Mouse (Mus musculus): ENCODE measurements around the gene Vasp.

Vasp gene

GRCm38 (mm10) chr7:19270509-19271237 is 944 bp downstream of the Vasp start:
- DNase-seq (ENCODE audit: low read depth, low spot score): no peak

- no peak for DNase-seq (ENCODE audit: low read depth, low spot score)
Observed at GRCm38 (mm10) chr7:19269721-19270441, 1.7 kb downstream of the Vasp start.

DNA sequence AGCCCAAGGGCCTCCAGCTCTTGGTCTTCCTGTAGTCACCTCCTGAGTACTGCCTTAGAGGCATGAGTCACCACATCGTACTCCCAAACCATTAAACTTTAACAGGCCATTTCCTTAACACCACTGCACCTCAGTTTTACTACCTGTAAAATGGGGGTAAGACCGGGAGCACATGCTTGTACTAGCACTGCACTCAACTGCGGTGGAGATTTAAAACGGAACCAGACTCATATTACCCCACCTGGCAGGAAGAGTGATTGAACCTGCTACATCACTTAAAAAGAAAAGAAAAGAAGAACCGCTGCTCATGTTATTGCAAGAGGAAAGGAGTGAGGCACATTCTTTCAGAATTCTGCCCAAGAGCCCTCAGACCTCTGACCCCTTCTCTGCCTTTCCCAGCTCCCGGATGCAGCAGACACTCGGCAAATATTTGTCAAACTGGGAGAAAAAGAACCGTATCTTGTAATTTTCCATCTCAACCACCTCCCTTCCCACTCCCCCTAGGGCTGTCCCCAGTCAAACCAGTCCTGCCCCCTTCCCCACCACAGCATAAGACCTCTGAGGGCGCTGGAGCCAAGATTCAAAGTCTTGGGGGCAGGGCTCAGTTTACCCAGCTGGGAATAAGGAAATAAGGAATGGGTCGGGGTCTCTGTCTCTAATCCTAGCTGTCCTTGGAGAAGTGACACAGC is 2.5 kb downstream of the Vasp start:
- no peak for DNase-seq (ENCODE audit: low read depth, low spot score)

GRCm38 (mm10) chr7:19267051-19267450 is 4.6 kb downstream of the Vasp start:
- no peak for DNase-seq (ENCODE audit: low read depth, low spot score)

GRCm38 (mm10) chr7:19265928-19266822 is 5.4 kb downstream of the Vasp start:
- DNase-seq (ENCODE audit: low read depth, low spot score): no peak

GRCm38 (mm10) chr7:19265147-19265546 is 6.5 kb downstream of the Vasp start:
- DNase-seq (ENCODE audit: low read depth, low spot score): no peak

- DNase-seq (ENCODE audit: low read depth, low spot score): no peak
Observed at GRCm38 (mm10) chr7:19258336-19258735, 13.3 kb downstream of the Vasp start.

GRCm38 (mm10) chr7:19257390-19258022 is 14.1 kb downstream of the Vasp start:
- peak; percentile 89 for DNase-seq (ENCODE audit: low read depth, low spot score)

DNA sequence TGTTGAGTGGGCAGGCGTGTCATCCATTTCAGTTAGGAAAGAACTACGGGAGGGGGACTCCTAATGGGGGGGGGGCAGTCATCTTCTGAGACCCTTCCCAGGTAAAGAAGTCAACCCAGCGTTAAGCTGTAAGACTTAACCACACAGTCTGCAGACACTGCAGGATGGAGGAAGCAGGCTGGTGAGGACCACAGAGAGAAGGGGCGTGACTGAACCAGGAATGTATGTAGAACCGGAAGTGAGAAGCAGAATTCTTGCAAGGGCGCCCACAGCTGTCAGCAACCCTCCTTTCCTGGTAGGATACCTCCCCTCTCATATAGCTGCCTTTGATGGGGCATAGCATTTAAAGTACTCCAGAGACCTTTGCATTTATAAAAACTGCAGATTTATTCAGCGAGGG is 15.1 kb downstream of the Vasp start:
- no peak for DNase-seq (ENCODE audit: low read depth, low spot score)

DNA sequence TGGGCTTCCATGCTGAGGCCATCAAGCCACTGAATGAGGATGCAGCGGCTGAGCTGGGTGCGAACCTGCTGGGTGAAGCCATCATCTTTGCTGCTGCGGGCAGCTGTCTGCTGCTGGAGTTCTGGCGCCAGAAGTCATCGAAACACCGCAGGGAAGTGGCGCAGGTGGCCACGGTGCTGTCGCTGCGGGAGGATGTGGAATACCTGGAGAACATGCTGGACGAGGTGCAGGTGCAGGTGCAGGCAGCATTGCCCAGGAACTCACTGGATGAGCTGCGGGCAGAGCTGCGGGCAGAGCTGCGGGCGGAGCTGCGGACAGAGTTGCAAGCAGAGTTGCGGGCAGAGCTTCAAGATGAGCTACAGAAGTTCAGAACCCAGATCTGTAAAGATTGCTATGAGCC is 16.2 kb downstream of the Vasp start:
- DNase-seq (ENCODE audit: low read depth, low spot score): no peak

GRCm38 (mm10) chr7:19253437-19253836 is 18.2 kb downstream of the Vasp start:
- no peak for DNase-seq (ENCODE audit: low read depth, low spot score)

DNA sequence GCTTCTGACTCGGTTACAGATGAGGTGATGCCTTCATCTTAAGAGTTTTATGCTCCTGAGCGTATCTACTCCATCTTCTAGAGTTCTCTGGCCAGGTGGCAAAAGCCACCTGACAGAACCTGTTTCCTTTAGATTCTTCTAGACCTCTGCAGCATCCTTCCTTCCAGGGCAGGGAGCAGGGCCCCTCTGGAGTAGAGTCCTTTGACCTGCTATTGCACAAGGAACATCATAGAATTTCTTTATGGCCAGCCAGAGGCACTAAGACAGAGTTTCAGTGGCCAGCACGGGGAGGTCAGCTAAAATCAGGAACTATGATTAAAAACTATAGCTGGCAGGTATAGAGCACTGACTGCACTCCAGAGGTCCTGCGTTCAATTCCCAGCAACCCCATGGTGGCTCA is 19.5 kb downstream of the Vasp start:
- DNase-seq (ENCODE audit: low read depth, low spot score): no peak

DNA sequence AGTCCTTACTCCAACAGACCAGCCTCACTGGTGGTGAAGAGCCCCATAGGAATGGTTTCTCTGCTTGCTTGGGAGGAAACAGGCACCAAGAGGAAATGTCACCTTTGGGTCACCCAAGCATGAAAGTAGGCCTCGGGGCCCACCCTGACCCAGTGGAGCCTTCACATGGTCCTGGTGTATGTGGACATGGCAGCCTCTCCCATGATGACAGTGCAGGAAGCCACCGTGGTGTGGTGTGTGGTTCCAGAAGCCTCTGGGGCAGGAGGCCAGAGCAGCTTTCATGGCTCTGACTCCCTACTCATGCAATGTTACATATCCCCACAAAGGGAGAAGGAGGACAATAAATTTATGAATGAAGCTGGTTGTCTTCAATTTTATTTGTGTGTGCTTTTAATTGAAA is 24.1 kb downstream of the Vasp start:
- DNase-seq (ENCODE audit: low read depth, low spot score): no peak

GRCm38 (mm10) chr7:19246855-19247254 is 24.8 kb downstream of the Vasp start:
- no peak for DNase-seq (ENCODE audit: low read depth, low spot score)

- DNase-seq (ENCODE audit: low read depth, low spot score): no peak
Observed at GRCm38 (mm10) chr7:19245083-19245482, 26.5 kb downstream of the Vasp start.

DNA sequence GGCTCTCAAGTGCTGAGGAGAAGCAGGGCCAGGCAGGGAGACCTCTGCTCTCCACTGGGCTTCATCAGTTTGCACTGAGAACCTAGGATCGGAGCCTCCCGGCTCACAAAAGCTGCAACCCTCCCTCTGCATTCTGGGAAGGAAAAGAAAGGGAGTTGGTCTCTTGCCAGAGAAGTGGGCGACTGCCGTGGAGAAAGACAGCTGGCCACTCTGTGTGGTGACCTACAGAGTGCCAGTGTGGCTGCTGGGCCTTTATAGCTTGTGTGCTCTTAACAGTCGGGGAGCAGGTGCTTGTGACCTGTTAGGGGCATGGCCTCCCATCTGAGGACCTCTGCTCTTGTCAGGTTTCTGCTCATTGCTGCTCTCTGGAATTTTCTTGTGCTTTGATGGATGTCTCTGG is 27.8 kb downstream of the Vasp start:
- DNase-seq (ENCODE audit: low read depth, low spot score): no peak

GRCm38 (mm10) chr7:19242005-19242404 is 29.6 kb downstream of the Vasp start:
- DNase-seq (ENCODE audit: low read depth, low spot score): no peak

DNA sequence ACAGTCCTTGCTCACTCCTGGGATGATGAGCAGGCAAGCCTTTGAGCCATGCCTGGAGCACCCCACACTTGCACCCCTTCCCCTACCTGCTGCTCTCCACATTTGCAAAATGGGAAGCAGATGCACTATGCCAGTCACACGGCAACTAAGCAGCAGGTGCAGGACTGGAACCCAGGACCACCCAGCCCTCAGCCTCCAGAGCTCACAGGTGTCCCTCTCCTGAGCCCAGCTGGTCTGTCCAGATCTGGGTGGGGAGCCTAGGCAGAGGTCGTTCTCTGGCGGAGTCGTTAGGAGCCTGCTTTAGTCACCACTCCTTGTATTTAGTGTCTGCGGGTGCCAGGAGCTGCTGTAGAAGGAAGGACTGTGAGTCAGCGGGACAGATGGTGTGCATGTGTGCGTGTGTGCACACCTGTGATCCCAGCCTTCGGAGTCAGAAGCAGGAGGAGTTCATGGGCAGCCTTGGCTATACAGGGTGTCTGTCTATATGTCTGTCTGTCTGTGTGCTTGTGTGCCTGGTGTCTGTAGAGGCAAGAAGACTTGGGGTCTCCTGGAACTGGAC is 30.6 kb downstream of the Vasp start:
- DNase-seq (ENCODE audit: low read depth, low spot score): no peak

GRCm38 (mm10) chr7:19239986-19240385 is 31.6 kb downstream of the Vasp start:
- DNase-seq (ENCODE audit: low read depth, low spot score): no peak

DNA sequence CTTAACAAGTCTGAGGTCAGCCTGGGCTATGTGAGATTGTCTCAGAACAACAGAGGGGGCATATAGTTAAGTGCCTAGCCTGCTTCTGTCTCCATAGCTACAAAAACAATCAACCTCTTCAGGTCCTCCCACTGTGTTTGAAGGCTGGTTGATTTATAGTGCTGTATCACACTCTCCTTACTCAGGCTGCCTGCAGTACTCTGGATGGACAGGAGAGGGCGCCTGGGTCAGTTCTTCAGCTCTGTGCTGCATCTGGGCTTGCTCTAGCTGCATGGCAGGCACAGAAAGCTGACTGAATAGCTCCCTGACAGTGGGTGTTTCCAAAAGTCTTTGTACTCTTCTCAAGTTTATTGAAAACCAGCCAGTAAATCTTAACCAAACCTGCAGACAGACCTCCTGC is 32.2 kb downstream of the Vasp start:
- peak; percentile 92 for DNase-seq (ENCODE audit: low read depth, low spot score)

DNA sequence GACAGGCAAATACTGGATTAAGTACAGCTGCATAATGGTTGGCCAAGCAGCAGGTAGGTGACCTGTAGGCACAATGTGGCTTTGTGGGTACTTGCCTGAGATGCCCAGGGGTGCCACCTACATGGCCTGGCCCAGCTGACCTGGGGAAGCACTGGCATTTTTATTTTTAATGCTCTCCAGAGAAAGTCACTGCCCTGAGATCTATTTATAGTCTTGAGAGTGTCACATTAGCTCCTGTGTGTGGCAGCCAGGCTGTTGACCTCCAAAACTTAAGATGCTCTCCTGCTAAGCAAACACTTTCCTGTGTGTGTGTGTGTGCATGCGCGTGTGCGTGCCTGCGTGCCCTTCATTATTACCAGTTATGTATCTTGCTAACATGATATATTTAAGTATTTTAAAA is 33.3 kb downstream of the Vasp start:
- DNase-seq (ENCODE audit: low read depth, low spot score): no peak
